Mouse (Mus musculus) CH12.LX (cell line): ENCODE data around the gene 2310007B03Rik.

Experiments used
- CTCF ChIP-seq, 2 experiments: IDR thresholded peaks in 1 of 2; conservative IDR thresholded peaks in 1 of 2; 2 replicates each; pipeline ENCODE4 v1.5.1; 2011 to 2012; ENCODE audit warnings: low read depth in 2 of 2, low read length in 2 of 2, improper control_type of control experiment in 1 of 2, inconsistent platforms in 1 of 2, mild to moderate bottlenecking in 1 of 2, moderate library complexity in 1 of 2
- GABPA ChIP-seq: IDR thresholded peaks from 2 replicates; pipeline ENCODE4 v1.6.1; 2012; ENCODE audit warnings: low read depth, low read length, improper control_type of control experiment, inconsistent platforms; ENCODE audit not compliant: insufficient replicate concordance
- HCFC1 ChIP-seq: IDR thresholded peaks from 2 replicates; pipeline ENCODE4 v1.6.1; 2012; ENCODE audit warnings: low read depth, mild to moderate bottlenecking, inconsistent platforms, low read length, improper control_type of control experiment
- KAT2A ChIP-seq: IDR thresholded peaks from 2 replicates; pipeline ENCODE4 v1.6.1; 2012; ENCODE audit warnings: low read length, improper control_type of control experiment, inconsistent platforms; ENCODE audit not compliant: insufficient replicate concordance
- MAZ ChIP-seq: IDR thresholded peaks from 2 replicates; pipeline ENCODE4 v1.6.1; 2012; ENCODE audit warnings: low read depth, mild to moderate bottlenecking, inconsistent platforms, low read length, improper control_type of control experiment, moderate library complexity
- MYC ChIP-seq: IDR thresholded peaks from 2 replicates; pipeline ENCODE4 v1.6.1; 2011; ENCODE audit warnings: low read depth, mild to moderate bottlenecking, improper control_type of control experiment, low read length
- NELFE ChIP-seq: IDR thresholded peaks from 2 replicates; pipeline ENCODE4 v1.6.1; 2011; ENCODE audit warnings: low read depth, low read length, improper control_type of control experiment
- POLR2A ChIP-seq: IDR thresholded peaks from 2 replicates; pipeline ENCODE4 v1.6.1; 2011; ENCODE audit warnings: low read depth, mild to moderate bottlenecking, improper control_type of control experiment, low read length
- ZC3H11A ChIP-seq: IDR thresholded peaks from 2 replicates; pipeline ENCODE4 v1.6.1; 2012; ENCODE audit warnings: low read depth, mild to moderate bottlenecking, inconsistent platforms, low read length, improper control_type of control experiment
- ZMIZ1 ChIP-seq: IDR thresholded peaks from 2 replicates; pipeline ENCODE4 v1.6.1; 2012; ENCODE audit warnings: low read depth, mild to moderate bottlenecking, inconsistent platforms, low read length, improper control_type of control experiment

DNA sequence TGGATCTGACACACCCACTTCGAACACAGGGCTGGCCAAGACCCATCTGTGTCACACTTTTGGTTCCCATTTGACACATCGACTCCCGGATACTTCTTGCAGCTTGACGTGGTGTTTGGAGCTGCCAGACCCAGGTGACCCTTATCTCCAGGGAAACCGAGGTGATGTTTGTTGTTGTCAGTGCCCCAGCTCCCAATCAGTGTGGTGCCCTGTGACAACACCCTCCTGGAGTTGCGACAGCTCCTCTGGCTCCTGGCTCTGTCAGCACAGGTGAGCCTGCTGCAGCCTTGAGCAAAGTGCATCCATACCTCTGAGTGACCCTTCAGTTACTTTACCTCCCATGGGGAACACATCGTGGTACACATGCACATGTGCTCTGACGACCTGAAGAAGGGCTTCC, 28.1 kb downstream of the 2310007B03Rik start:
- no peak for TF ChIP-seq CTCF (conservative IDR thresholded peaks at IDR 0.05 in 1 of 2, IDR thresholded peaks at IDR 0.05 in 1 of 2; ENCODE audit: low read depth in 2 of 2, low read length in 2 of 2)
- TF ChIP-seq MAZ, result no peak
- no peak for TF ChIP-seq KAT2A
- TF ChIP-seq POLR2A, result no peak
- no peak for TF ChIP-seq NELFE
- TF ChIP-seq ZMIZ1, result no peak
- TF ChIP-seq GABPA, result no peak
- no peak for TF ChIP-seq HCFC1
- TF ChIP-seq ZC3H11A, result no peak
- no peak for TF ChIP-seq MYC
